Mouse (Mus musculus): Measurements from ENCODE around the gene Mup4. TPM values are rescaled to one million over a fixed set of nuclear protein-coding genes. Genes with fewer than 3 reads are reported as not detected.

The Mup4 gene
- not detected in 2 replicates for polyA plus RNA-seq (2012; rRNA removed)

DNA sequence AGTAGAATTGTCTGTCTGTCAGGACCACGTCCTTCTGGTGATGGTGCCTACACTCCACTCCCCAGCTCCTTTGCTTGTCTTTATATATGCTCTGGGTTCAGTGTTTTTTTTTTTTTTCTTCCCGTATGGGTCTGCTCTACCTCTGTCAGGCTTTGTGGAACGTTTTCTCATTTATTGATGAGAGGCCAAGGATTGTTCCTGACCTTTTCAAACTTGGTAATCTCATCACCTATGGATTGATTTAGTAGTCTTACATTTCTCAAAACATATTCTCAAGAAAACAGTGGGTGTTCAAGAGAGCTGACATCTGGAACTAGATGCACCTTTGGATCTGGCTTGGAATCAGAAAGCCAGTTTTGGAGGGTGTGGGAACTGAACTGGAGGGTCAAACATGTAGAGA lies at the start of gene Mup4:
TSS of gene Mup4 (minus strand) at position 101 of the 400 bp plus-strand sequence.

DNA sequence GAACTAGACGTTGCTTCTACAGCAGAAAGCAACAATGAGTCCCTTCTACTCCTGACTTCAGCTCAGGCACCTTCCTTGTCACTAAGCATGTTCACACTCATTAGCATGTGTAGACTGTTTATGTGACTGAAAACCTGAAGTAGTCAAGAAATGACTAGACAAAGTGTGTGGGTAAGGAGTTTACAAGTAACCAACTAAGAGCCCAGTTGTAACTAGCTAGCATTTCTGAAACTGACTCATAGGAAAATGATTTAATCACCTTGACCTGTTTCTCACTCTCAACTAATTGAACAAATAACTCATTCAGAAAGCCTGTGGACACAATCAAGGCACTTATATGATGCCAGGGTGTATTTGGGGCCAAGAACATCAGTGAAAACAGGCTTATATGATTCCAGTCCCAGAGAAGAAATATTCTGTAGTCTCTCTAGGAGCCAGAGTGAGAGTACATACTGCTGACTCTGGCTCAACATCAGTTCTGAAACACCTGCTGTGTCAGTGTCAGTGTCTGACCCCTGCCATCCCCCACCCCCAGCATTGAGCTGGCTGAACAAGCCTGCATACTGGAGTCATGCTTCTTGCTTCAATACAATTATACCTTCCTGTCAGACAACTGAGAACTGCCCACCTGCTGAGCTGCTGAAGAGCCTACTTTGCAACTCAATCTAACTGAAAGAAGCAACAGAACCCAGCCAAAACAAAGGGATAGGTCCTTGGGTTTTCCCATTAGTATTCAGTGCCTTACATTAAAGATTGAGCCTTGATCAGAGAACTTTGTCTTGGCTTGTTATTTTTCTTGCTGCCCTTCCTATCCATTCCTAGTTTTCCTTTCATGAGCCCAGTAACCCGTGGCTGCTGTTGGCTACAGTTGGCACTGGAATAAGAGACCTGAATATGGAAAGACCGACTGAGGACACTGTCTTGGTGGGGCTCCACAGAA lies 3.2 kb upstream of the Mup4 start, which contains the start of gene Mup6:
TSS of gene Mup6 (plus strand) at position 890 of the 940 bp plus-strand sequence.

DNA sequence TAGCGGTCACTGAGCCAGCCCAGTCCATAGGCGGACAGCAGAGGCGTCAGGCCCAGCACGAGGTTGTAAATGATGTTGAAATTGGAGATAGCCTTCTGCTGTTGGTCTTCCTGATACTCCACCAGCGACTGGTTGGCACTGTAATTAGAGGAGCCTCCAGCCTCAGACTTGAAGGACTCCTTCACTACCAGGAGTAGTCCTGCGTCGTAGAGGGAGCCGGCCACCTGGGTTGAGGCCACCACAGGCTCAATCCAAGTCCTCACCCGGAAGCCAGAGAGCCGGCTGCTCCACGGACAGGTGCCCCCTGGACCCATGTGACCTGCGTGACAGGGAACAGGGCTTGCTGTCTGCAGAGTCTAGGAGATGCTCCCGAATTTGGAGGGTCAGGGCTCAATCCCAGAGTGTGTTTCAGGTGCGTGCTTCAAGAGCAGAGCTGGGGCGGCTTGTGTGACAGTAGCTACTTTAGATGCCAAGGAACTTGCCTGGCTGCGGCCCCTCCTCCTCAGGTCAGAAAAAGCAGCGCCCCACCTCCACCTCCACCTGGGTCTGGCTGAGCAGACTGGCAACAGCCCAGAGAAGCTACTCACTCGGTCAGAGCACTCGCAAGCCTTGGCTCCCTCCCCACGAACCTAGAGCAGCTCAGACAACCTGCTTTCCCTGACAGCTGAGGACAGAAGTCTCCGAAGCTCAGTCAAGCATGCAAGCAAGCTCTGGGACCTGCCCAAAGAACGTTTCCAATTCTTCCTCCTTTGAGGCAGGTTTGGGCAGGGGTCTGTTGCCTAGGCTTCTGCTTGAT lies 45.7 kb downstream of the Mup4 start, which contains the start of gene Slc46a2:
TSS of gene Slc46a2 (minus strand) at position 449 of the 796 bp plus-strand sequence.

Other genes with a start within 250 kb of the Mup4 start
- gene Inip, start 159.1 kb downstream of the Mup4 start, polyA plus RNA-seq (2012; rRNA removed), result 27.5 and 33.3 TPM in 2 replicates
- gene Snx30, start 154.9 kb downstream of the Mup4 start, polyA plus RNA-seq (2012; rRNA removed), result 10.3 and 11.3 TPM in 2 replicates
- not detected in 2 replicates for gene Slc46a2, start 45.7 kb downstream of the Mup4 start, polyA plus RNA-seq (2012; rRNA removed)
- not detected in 2 replicates for gene Mup6, start 3.6 kb upstream of the Mup4 start, polyA plus RNA-seq (2012; rRNA removed)
- not detected in 2 replicates for gene Mup7, start 109.8 kb upstream of the Mup4 start, polyA plus RNA-seq (2012; rRNA removed)
- not detected in 2 replicates for gene Mup2, start 193.6 kb upstream of the Mup4 start, polyA plus RNA-seq (2012; rRNA removed)

Data from central nervous system, embryonic 14 days (tissue).